Comparison of ENCODE assay signal across 17 mouse cellular contexts in genomic region chr5:54211457-54211856, GRCm38 (mm10).
"Had no signal": no experiment of that assay in that cellular context is flagged by ENCODE, and none has a peak within 500 bp of the region (broad histone marks: within the 10 kb centered on the region; RNA-seq: fewer than 3 reads in every experiment).

No protein-coding gene starts in this region.

- H3K9me3 ChIP-seq: midbrain, embryonic 10.5 days; midbrain, embryonic 13.5 days; neural tube, embryonic 12.5 days had no signal

- DNase-seq: lung, adult 18-20 months; lung, embryonic 14.5 days; lung, postnatal 10 days; lung, postnatal 4 days; right cerebral cortex, adult 18-20 months; right cerebral cortex, postnatal 25 days; right cerebral cortex, postnatal 4 days; spleen, adult 18-20 months; thymus, adult 18-20 months; thymus, postnatal 14 days; thymus, postnatal 36 days had no signal

- H3K4me3 ChIP-seq: midbrain, embryonic 10.5 days; midbrain, embryonic 13.5 days; myocyte; neural tube, embryonic 12.5 days had no signal

- ATAC-seq: midbrain, embryonic 13.5 days; midbrain, embryonic 16.5 days had no signal

- H3K27me3 ChIP-seq: midbrain, embryonic 13.5 days; neural tube, embryonic 12.5 days had no signal

- H3K27ac ChIP-seq: liver, embryonic 14.5 days; midbrain, embryonic 10.5 days; midbrain, embryonic 13.5 days; neural tube, embryonic 12.5 days had no signal

- H3K4me1 ChIP-seq: neural tube, embryonic 12.5 days had no signal

- H3K9ac ChIP-seq: liver, embryonic 14.5 days; lung, embryonic 14.5 days; midbrain, embryonic 13.5 days; neural tube, embryonic 12.5 days had no signal

- H3K4me2 ChIP-seq: lung, embryonic 14.5 days; midbrain, embryonic 13.5 days; neural tube, embryonic 12.5 days had no signal

- H3K36me3 ChIP-seq: midbrain, embryonic 10.5 days; midbrain, embryonic 13.5 days; neural tube, embryonic 12.5 days had no signal
